8 mouse cellular contexts compared by ENCODE assay signal in genomic region chr7:39655709-39656397, GRCm38 (mm10).
DNase-seq lines count a peak whose midpoint lies in the region; ATAC-seq and TF ChIP-seq lines count a peak whose summit lies in the region.

No protein-coding gene starts in this region.

- no peaks in the 10 kb centered on the region for H3K27me3 ChIP-seq in heart, embryonic 14.5 days (ENCODE audit: control insufficient read depth, insufficient read depth, low read length)
- H3K27me3 ChIP-seq in forebrain, postnatal 0 days (ENCODE audit: insufficient read depth, low read length), result no peaks in the 10 kb centered on the region
- no peaks in the 10 kb centered on the region for H3K27me3 ChIP-seq in liver, embryonic 16.5 days (ENCODE audit: control insufficient read depth, insufficient read depth, low read depth, low read length)

- no peaks in the 10 kb centered on the region for H3K9me3 ChIP-seq in heart, embryonic 14.5 days (ENCODE audit: control insufficient read depth, low read length)
- no peaks in the 10 kb centered on the region for H3K9me3 ChIP-seq in forebrain, postnatal 0 days (ENCODE audit: low read length)
- no peaks in the 10 kb centered on the region for H3K9me3 ChIP-seq in liver, embryonic 16.5 days (replicated peaks; ENCODE audit: control insufficient read depth, low read length)

- H3K4me2 ChIP-seq in heart, embryonic 14.5 days (ENCODE audit: low read length), result peak overlapping the region; percentile 75
- peak overlapping the region; percentile 51 for H3K4me2 ChIP-seq in forebrain, postnatal 0 days (ENCODE audit: low read depth)
- peak overlapping the region; percentile 48 for H3K4me2 ChIP-seq in liver, embryonic 16.5 days (ENCODE audit: low read depth, low read length)

- ATAC-seq in heart, embryonic 14.5 days (ENCODE audit: insufficient number of reproducible peaks, insufficient read depth, low FRiP score, low read depth), result no peak
- peak; percentile 84 for ATAC-seq in forebrain, postnatal 0 days
- no peak for ATAC-seq in liver, embryonic 16.5 days (ENCODE audit: low read depth)

- peak overlapping the region; percentile 54 to 59; a peak in 2 of 4 replicates for H3K27ac ChIP-seq in heart, embryonic 14.5 days (replicated peaks in 1 of 2; ENCODE audit: control insufficient read depth in 1 of 2, insufficient read depth in 1 of 2, low read depth in 2 of 2, low read length in 2 of 2)
- peak overlapping the region; percentile 81 for H3K27ac ChIP-seq in forebrain, postnatal 0 days (ENCODE audit: low read depth, low read length)
- H3K27ac ChIP-seq in liver, embryonic 16.5 days (ENCODE audit: low read length), result no peak overlapping the region

- H3K9ac ChIP-seq in heart, embryonic 14.5 days (ENCODE audit: low read length), result peak overlapping the region; percentile 73
- H3K9ac ChIP-seq in forebrain, postnatal 0 days, result peak overlapping the region; percentile 52
- H3K9ac ChIP-seq in liver, embryonic 16.5 days (ENCODE audit: low read depth, low read length), result no peak overlapping the region

- H3K36me3 ChIP-seq in heart, embryonic 14.5 days (ENCODE audit: control insufficient read depth, insufficient read depth, low read length), result no peaks in the 10 kb centered on the region
- H3K36me3 ChIP-seq in forebrain, postnatal 0 days (ENCODE audit: insufficient read depth), result no peaks in the 10 kb centered on the region
- no peaks in the 10 kb centered on the region for H3K36me3 ChIP-seq in liver, embryonic 16.5 days (ENCODE audit: control insufficient read depth, insufficient read depth)

- TF ChIP-seq CTCF in forebrain, postnatal 0 days (IDR thresholded peaks at IDR 0.05; ENCODE audit: low read depth), result no peak

- no peak for DNase-seq in heart, adult 8-10 months (ENCODE audit: low spot score)
- DNase-seq in R1 (ENCODE audit: low read depth, low spot score), result peak; percentile 9
- DNase-seq in forebrain, postnatal 0 days, result peak; percentile 58
- DNase-seq in T-cell, adult 2 months (ENCODE audit: low spot score), result no peak
- DNase-seq in layer of hippocampus, adult 9-11 months, result no peak
- no peak for DNase-seq in gastrocnemius, adult 18-20 months (ENCODE audit: low spot score)

- WGBS in heart, embryonic 14.5 days, result 35% methylated on average over 13 of the region's 13 CpGs
- 28% methylated on average over 13 of the region's 13 CpGs for WGBS in forebrain, postnatal 0 days
- whole genome bisulfite sequencing in liver, embryonic 16.5 days (ENCODE audit: insufficient replicate concordance), result 27% methylated on average over 13 of the region's 13 CpGs

- H3K4me1 ChIP-seq in heart, embryonic 14.5 days (ENCODE audit: control insufficient read depth in 2 of 2, insufficient read depth in 2 of 2, low read length in 2 of 2), result peaks cover 0 to 2% of the 10 kb centered on the region in 2 experiments; a peak in 2 of 4 replicates
- H3K4me1 ChIP-seq in forebrain, postnatal 0 days (ENCODE audit: insufficient read depth), result no peaks in the 10 kb centered on the region
- no peaks in the 10 kb centered on the region for H3K4me1 ChIP-seq in liver, embryonic 16.5 days (ENCODE audit: control insufficient read depth, low read depth, low read length)

- H3K4me3 ChIP-seq in heart, embryonic 14.5 days (ENCODE audit: control insufficient read depth in 1 of 2, insufficient read depth in 1 of 2, low read depth in 1 of 2, low read length in 2 of 2), result peak overlapping the region; percentile 45 to 48
- peak overlapping the region; percentile 44 for H3K4me3 ChIP-seq in forebrain, postnatal 0 days (ENCODE audit: low read depth, low read length)
- H3K4me3 ChIP-seq in liver, embryonic 16.5 days (ENCODE audit: low read depth, low read length), result peak overlapping the region; percentile 43

Comparison
In these comparisons a context has a peak if more than half of its experiments do, and no peak if none do; other contexts are left out.
1. DNase-seq: peak in R1 (single experiment) and forebrain, postnatal 0 days (single experiment); none in heart, adult 8-10 months (single experiment), T-cell, adult 2 months (single experiment), layer of hippocampus, adult 9-11 months (single experiment) and gastrocnemius, adult 18-20 months (single experiment).
2. Peak in every context shown above with its lines, with median percentiles within 50 percentile points of each other: H3K4me2 ChIP-seq and H3K4me3 ChIP-seq.